Mouse (Mus musculus) kidney, embryonic 15.5 days (tissue): ENCODE results near the gene Chst5. TPM values are rescaled to one million over a fixed set of nuclear protein-coding genes. Genes with fewer than 3 reads are reported as not detected.
"Not testable (repeated sequence)": the region's sequence is repeated elsewhere in the genome, so short reads cannot be mapped to it uniquely, and the experiment has no call there.

Source experiments
- ATAC-seq: fragments of 200-750 bp; cut with Nextera tagmentation; replicated peaks from 2 replicates; pipeline ENCODE4 v1.8.0; 2017; ENCODE audit warnings: moderate TSS enrichment; ENCODE audit not compliant: low FRiP score
- H3K27ac ChIP-seq: fragments of 300-500 bp; sonication (generic); 2 replicates; pipeline ENCODE4 v1.5.1; 2015; ENCODE audit warnings: mild to moderate bottlenecking, inconsistent platforms
- H3K27me3 ChIP-seq: fragments of 300-500 bp; sonication (generic); 2 replicates; pipeline ENCODE4 v1.6.1; 2015; ENCODE audit warnings: inconsistent platforms
- H3K36me3 ChIP-seq: fragments of 300-500 bp; sonication (generic); 2 replicates; pipeline ENCODE4 v1.6.1; 2015; ENCODE audit warnings: inconsistent platforms
- H3K4me1 ChIP-seq: fragments of 300-500 bp; sonication (generic); 2 replicates; pipeline ENCODE4 v1.6.1; 2015; ENCODE audit warnings: inconsistent platforms
- H3K4me2 ChIP-seq: fragments of 300-500 bp; sonication (generic); 2 replicates; pipeline ENCODE4 v1.6.1; 2015; ENCODE audit warnings: moderate library complexity, mild to moderate bottlenecking, inconsistent platforms
- H3K4me3 ChIP-seq: fragments of 300-500 bp; sonication (generic); replicated peaks from 2 replicates; pipeline ENCODE4 v1.5.1; 2015; ENCODE audit warnings: mild to moderate bottlenecking, inconsistent platforms
- H3K9ac ChIP-seq: fragments of 300-500 bp; sonication (generic); 2 replicates; pipeline ENCODE4 v1.6.1; 2015; ENCODE audit warnings: mild to moderate bottlenecking, inconsistent platforms
- H3K9me3 ChIP-seq: fragments of 300-500 bp; sonication (generic); replicated peaks from 2 replicates; pipeline ENCODE4 v1.6.1; 2016; ENCODE audit warnings: inconsistent platforms
- WGBS: fragments of 180-500 bp; shearing (Covaris S2); methylation state at CpG from one replicate; pipeline ENCODE4 v1.1.7; 2015; ENCODE audit warnings: mixed read lengths; 5-methylcytosine and 5-hydroxymethylcytosine counted together
- polyA plus RNA-seq: library from polyadenylated mRNA; unstranded; fragments of >200 nt; fragmentation: Nextera tagmentation; extraction: Ambion mirVana; gene quantifications from 2 replicates; pipeline ENCODE4 v1.2.1, GENCODE M21; 2015

The Chst5 gene
- polyA plus RNA-seq, 1 experiment from 2014 or later: 0.96 TPM

DNA sequence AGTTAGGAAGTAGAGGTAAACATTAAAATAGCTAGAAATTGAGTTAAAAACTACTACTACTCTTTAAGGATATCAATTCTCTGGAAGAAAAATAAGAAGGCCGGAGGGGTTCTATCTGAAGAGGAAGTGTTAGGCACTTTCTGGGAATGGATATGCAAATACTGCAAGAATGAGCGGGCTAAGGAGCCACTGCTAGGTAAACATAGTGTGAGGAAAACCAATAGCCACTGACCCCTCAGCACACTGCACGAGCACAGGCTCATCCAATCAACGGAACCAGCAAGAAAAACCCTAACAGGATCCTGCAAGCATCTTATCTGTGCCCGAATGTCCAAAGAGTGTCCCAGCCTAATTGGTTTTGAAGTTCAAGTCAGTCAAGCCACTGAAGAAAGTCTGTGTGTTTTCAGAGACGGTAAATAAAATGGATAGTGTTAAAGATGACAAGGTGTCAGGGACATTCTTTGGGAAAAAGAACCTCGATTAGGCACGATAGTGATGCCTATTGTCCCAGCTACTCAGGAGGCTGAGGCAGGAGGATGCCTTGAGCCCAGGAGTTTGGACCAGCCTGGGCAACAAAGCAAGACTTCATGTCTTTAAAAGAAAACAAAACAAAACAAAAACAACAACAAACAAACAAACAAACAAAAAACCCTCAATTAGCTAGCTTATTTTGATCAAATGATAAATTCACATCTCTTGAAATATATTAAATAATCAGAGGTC, 45.0 kb downstream of the Chst5 start:
- H3K4me3 ChIP-seq: no peak overlapping the region
- no peak for ATAC-seq
- no peak overlapping the region for H3K27ac ChIP-seq
- no peaks in the 10 kb centered on the region for H3K27me3 ChIP-seq
- H3K9ac ChIP-seq: no peak overlapping the region
- H3K4me1 ChIP-seq: 0 out of 2 replicates have a peak, but pooled peaks cover 7% of the 10 kb centered on the region
- H3K36me3 ChIP-seq: peaks cover 20% of the 10 kb centered on the region
- 86% methylated on average over 8 of the region's 8 CpGs for WGBS
- no peaks in the 10 kb centered on the region for H3K9me3 ChIP-seq
- no peak overlapping the region for H3K4me2 ChIP-seq

DNA sequence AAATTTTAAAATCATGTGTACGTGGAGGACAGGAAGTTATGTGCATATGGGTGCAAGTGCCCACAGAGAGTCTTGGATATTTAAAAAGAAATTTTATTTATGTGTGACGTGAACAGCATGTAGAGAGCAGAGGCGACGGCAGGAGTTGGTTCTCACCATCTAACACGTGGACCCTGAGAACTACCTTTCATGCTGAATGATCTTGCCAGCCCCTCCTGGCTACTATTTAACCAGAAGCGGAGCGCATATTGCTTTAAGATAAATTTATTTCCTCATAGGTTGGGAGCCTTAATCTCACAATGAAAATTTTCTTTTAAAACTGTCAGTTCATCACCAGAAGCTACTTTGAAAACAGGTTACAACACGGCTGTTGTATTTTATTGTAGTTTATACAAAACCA, 45.6 kb downstream of the Chst5 start:
- Histone ChIP-seq H3K27ac (0 out of 2 replicates have a peak overlapping the region, but pooled peaks have one; percentile 41), H3K4me3 (no peak overlapping the region), H3K9me3 (no peaks in the 10 kb centered on the region), H3K9ac (no peak overlapping the region), H3K4me2 (no peak overlapping the region), H3K4me1 (0 out of 2 replicates have a peak, but pooled peaks cover 7% of the 10 kb centered on the region), H3K27me3 (no peaks in the 10 kb centered on the region), H3K36me3 (peaks cover 20% of the 10 kb centered on the region)
- no peak for ATAC-seq
- WGBS: 78% methylated on average over 8 of the region's 8 CpGs

DNA sequence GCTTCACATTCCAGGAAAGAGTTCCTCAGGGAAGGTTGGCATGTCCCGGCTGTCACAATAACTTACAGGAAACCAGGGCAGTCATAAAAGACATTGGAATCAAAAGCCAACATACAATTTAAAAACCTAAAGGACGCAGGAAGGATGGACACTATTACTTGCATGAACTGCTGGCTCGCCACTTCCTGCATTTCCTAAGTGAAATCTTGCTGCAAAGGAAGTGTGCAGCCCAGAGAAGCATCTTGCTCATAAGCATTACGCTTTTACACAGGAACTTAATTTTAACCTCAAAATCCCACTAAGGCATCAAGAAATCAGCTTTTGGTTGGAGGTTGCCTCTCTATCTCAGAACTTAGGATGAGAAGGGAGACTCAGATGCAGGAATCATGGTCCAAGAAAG, 47.0 kb downstream of the Chst5 start:
- Histone ChIP-seq H3K36me3 (peaks cover 20% of the 10 kb centered on the region), H3K27me3 (no peaks in the 10 kb centered on the region), H3K4me2 (no peak overlapping the region), H3K27ac (peak overlapping the region; percentile 57; the same call in 1 of the 2 replicates), H3K4me3 (no peak overlapping the region), H3K9ac (no peak overlapping the region), H3K9me3 (no peaks in the 10 kb centered on the region), H3K4me1 (0 out of 2 replicates have a peak, but pooled peaks cover 7% of the 10 kb centered on the region)
- 83% methylated on average over 4 of the region's 4 CpGs for WGBS
- ATAC-seq: no peak

DNA sequence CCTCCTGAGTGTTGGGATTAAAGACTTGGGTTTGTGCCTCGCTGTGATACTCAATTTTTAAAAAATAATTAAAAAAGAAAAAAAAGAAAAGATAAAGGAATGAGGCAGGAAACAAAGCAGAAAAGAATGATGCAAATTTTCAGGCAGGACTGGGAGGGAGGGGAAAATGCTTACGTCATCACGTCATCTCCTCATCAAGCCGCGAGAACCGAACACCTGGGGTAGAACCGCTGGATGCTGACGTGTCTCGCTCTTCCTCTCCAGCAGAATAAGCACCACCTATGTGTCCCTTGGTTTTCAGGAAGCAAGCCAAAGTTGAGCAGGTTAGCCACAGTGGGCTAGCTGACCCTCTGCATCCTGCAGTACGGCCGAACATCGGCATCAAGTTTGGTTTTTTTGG, 54.3 kb downstream of the Chst5 start:
- H3K4me1 ChIP-seq: peaks cover 20% of the 10 kb centered on the region
- H3K36me3 ChIP-seq: 0 out of 2 replicates have a peak, but pooled peaks cover 6% of the 10 kb centered on the region
- no peak for ATAC-seq
- H3K9me3 ChIP-seq: no peaks in the 10 kb centered on the region
- H3K27ac ChIP-seq: no peak overlapping the region
- H3K4me2 ChIP-seq: no peak overlapping the region
- H3K9ac ChIP-seq: no peak overlapping the region
- WGBS: 92% methylated on average over 12 of the region's 12 CpGs
- no peaks in the 10 kb centered on the region for H3K27me3 ChIP-seq
- no peak overlapping the region for H3K4me3 ChIP-seq

DNA sequence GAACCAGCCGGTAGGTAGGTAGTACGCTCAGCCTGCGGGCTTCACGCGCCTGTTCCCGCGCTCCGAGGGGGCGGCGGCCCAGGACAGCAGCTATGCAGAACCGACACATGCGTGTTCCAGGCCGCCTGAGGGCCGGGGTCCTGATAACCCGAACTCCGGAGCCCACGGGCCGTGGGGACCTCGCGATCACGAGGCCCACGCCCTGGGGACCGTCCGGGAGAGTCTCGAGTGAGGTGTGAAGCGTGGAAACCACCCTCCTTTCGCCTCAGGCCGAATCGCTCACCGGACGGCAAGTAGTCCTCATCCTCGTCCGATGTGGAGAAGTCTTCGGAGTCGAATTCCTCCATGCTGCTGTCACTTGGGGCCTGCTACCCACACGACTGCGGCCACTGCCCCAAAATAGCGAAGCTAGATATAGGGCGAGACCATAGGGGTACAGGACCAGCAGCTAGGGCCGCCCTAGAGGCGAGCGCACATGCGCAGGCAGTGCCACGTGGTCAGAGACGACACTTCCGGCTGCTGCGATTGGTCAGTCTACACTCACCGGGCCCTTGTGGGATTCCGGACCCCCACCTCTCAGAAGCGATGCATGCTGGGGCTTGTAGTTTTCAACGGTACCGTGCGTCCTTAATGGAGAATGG, 56.3 kb downstream of the Chst5 start, which contains the start of gene Cfdp1:
Cfdp1 (minus strand) TSS at position 431 of the 641 bp plus-strand sequence.
- Histone ChIP-seq H3K27ac (peak within 1 kb of the TSS; percentile 65), H3K9me3 (no peaks in the 10 kb centered on the region), H3K9ac (peak within 1 kb of the TSS; percentile 92), H3K36me3 (0 out of 2 replicates have a peak, but pooled peaks cover 6% of the 10 kb centered on the region), H3K27me3 (no peaks in the 10 kb centered on the region), H3K4me2 (peak within 1 kb of the TSS; percentile 79), H3K4me3 (peak within 1 kb of the TSS; percentile 98), H3K4me1 (peaks cover 25% of the 10 kb centered on the region)
- under 1% methylated on average over 53 of the region's 53 CpGs for WGBS
- ATAC-seq: peak; percentile 100

DNA sequence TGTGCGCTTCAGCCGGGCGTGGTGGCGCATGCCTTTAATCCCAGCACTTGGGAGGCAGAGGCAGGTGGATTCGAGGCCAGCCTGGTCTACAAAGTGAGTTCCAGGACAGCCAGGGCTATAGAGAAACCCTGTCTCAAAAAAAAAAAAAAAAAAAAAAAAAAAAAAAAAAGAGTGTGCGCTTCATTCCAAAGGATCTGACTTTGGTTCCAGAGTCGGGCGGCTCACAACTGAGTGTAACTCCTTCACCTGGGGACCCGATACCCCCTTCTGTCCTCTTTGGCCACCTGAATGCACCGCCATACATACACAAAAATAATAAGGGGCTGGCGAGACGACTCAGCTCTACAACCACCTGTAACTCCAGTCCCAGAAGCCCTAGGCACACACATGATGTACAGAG, 57.0 kb downstream of the Chst5 start:
- WGBS: 58% methylated on average over 12 of the region's 12 CpGs
- not testable (repeated sequence) for H3K27ac ChIP-seq, ATAC-seq, H3K27me3 ChIP-seq, H3K9me3 ChIP-seq, H3K36me3 ChIP-seq
- peak overlapping the region; percentile 79 for H3K4me2 ChIP-seq
- peak overlapping the region; percentile 92 for H3K9ac ChIP-seq
- H3K4me3 ChIP-seq: peak overlapping the region; percentile 98
- peaks cover 25% of the 10 kb centered on the region for H3K4me1 ChIP-seq

DNA sequence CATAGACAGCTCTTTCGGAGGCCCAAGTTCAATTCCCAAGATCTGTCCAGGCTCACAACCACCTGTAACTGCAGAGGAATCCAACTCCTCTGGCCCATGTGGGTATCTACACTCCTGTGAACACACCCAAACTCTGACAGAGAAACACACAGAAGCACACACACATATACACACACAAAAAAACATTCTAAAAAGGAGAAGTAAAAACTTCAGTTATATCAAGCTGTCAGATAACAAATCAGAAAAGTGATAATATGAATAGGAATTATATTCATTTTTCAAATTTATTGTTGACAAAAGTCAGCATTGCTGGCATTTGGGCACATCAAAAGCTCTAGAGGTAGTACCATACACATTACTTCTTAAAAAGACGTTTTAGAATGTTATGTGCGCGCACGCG, 63.5 kb downstream of the Chst5 start:
- H3K4me1 ChIP-seq: peaks cover 10% of the 10 kb centered on the region
- no peak overlapping the region for H3K4me3 ChIP-seq
- WGBS: 91% methylated on average over 6 of the region's 6 CpGs
- no peak overlapping the region for H3K27ac ChIP-seq
- no peaks in the 10 kb centered on the region for H3K27me3 ChIP-seq
- H3K9me3 ChIP-seq: no peaks in the 10 kb centered on the region
- H3K36me3 ChIP-seq: peaks cover 38% of the 10 kb centered on the region
- no peak for ATAC-seq
- H3K4me2 ChIP-seq: no peak overlapping the region
- H3K9ac ChIP-seq: no peak overlapping the region

Other genes starting within 250 kb of the Chst5 start
- gene Ctrb1, start 219.4 kb downstream of the Chst5 start, polyA plus RNA-seq: 0.45 and 5.2 TPM in 2 replicates
- gene Bcar1, start 166.6 kb downstream of the Chst5 start, polyA plus RNA-seq: 45.7 and 53.8 TPM in 2 replicates
- gene Cfdp1, start 56.2 kb downstream of the Chst5 start, polyA plus RNA-seq: 226 and 233 TPM in 2 replicates
- gene Tmem170, start 33.7 kb downstream of the Chst5 start, polyA plus RNA-seq: 13.0 and 13.4 TPM in 2 replicates
- gene Tmem231, start 23.4 kb upstream of the Chst5 start, polyA plus RNA-seq: 21.1 and 21.5 TPM in 2 replicates
- gene Gabarapl2, start 30.3 kb upstream of the Chst5 start, polyA plus RNA-seq: 194 and 198 TPM in 2 replicates
- 11.2 and 12.1 TPM in 2 replicates for gene Adat1, start 81.9 kb upstream of the Chst5 start, polyA plus RNA-seq
- gene Kars, start 100.9 kb upstream of the Chst5 start, polyA plus RNA-seq: 209 and 219 TPM in 2 replicates
- gene Terf2ip, start 101.0 kb upstream of the Chst5 start, polyA plus RNA-seq: 23.9 and 27.6 TPM in 2 replicates
- gene Gm6793, start 104.6 kb upstream of the Chst5 start, polyA plus RNA-seq: 0.12 and 0.73 TPM in 2 replicates